Mouse (Mus musculus): ENCODE measurements around the gene 4930502E18Rik. TPM values are rescaled to one million over a fixed set of nuclear protein-coding genes. Genes with fewer than 3 reads are reported as not detected.

The 4930502E18Rik gene
- polyA plus RNA-seq, 1 experiment: 0.14 TPM

DNA sequence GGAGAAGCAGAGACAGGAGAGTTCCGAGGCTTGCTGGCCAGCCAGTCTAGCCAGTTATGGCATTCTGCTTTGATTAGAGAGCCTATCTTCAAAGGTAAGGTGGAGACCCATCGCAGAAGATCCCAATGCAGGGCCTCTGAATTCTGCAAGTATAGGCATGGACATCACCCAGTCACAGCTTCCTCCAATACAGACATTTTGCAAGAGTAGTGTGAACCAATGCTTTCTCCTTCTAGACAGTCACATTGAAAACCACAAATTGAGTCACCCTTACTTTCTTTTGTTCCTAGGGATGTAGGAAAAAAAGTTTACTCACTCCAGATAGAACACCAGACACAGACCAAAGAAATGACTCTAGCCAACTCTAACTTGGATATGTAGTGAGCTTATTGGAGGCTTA is 4.3 kb downstream of the 4930502E18Rik start:
- Histone ChIP-seq H3K79me3 (ENCODE audit: low read depth) (no peaks in the 10 kb centered on the region), H3K4me3 (ENCODE audit: insufficient read depth, poor library complexity, severe bottlenecking) (no peak overlapping the region)

GRCm38 (mm10) chrX:53752851-53753250 is 28.2 kb downstream of the 4930502E18Rik start:
- Histone ChIP-seq H3K27me3 (ENCODE audit: control insufficient read depth, insufficient read depth, insufficient read length) (no peaks in the 10 kb centered on the region), H3ac (ENCODE audit: control insufficient read depth, insufficient read length, low read depth) (no peak overlapping the region), H3K79me2 (ENCODE audit: control insufficient read depth, insufficient read depth) (no peaks in the 10 kb centered on the region), H3K36me3 (ENCODE audit: control insufficient read depth, insufficient read depth) (no peaks in the 10 kb centered on the region), H3K4me3 (ENCODE audit: insufficient read depth, poor library complexity, severe bottlenecking) (no peak overlapping the region), H3K79me3 (ENCODE audit: low read depth) (no peaks in the 10 kb centered on the region)
- TF ChIP-seq CEBPB (IDR thresholded peaks at IDR 0.05; ENCODE audit: low read depth): no peak
- TF ChIP-seq MYOD1 (IDR thresholded peaks at IDR 0.05; ENCODE audit: control insufficient read depth, insufficient read length, low read depth): no peak
- no peak for TF ChIP-seq FOSL1 (IDR thresholded peaks at IDR 0.05; ENCODE audit: insufficient read depth, low read length, poor library complexity, severe bottlenecking)
- no peak for TF ChIP-seq CTCF (IDR thresholded peaks at IDR 0.05; ENCODE audit: control insufficient read depth, insufficient read depth, insufficient read length)
- no peak for TF ChIP-seq MAX (IDR thresholded peaks at IDR 0.05)
- no peak for TF ChIP-seq MYOG (IDR thresholded peaks at IDR 0.05; ENCODE audit: control insufficient read depth, extremely low read depth, insufficient read length)
- TF ChIP-seq USF1 (IDR thresholded peaks at IDR 0.05; ENCODE audit: low read depth): no peak

More for the DNA sequence above, 4.3 kb downstream of the 4930502E18Rik start:
- H3K27me3 ChIP-seq (ENCODE audit: control insufficient read depth, insufficient read depth, insufficient read length): no peaks in the 10 kb centered on the region
- H3ac ChIP-seq (ENCODE audit: control insufficient read depth, insufficient read length, low read depth): no peak overlapping the region
- no peaks in the 10 kb centered on the region for H3K36me3 ChIP-seq (ENCODE audit: control insufficient read depth, insufficient read depth)
- TF ChIP-seq CEBPB (IDR thresholded peaks at IDR 0.05; ENCODE audit: low read depth) (no peak), MYOG (IDR thresholded peaks at IDR 0.05; ENCODE audit: control insufficient read depth, extremely low read depth, insufficient read length) (no peak), CTCF (IDR thresholded peaks at IDR 0.05; ENCODE audit: control insufficient read depth, insufficient read depth, insufficient read length) (no peak), FOSL1 (IDR thresholded peaks at IDR 0.05; ENCODE audit: insufficient read depth, low read length, poor library complexity, severe bottlenecking) (no peak), MAX (IDR thresholded peaks at IDR 0.05) (no peak), MYOD1 (IDR thresholded peaks at IDR 0.05; ENCODE audit: control insufficient read depth, insufficient read length, low read depth) (no peak), USF1 (IDR thresholded peaks at IDR 0.05; ENCODE audit: low read depth) (no peak)
- no peaks in the 10 kb centered on the region for H3K79me2 ChIP-seq (ENCODE audit: control insufficient read depth, insufficient read depth)

GRCm38 (mm10) chrX:53757736-53758135 is 33.1 kb downstream of the 4930502E18Rik start, which contains the start of gene 1700013H16Rik:
1700013H16Rik (minus strand) TSS chrX:53757831.
- TF ChIP-seq MYOD1 (IDR thresholded peaks at IDR 0.05; ENCODE audit: control insufficient read depth, insufficient read length, low read depth): no peak
- Histone ChIP-seq H3K36me3 (ENCODE audit: control insufficient read depth, insufficient read depth) (no peaks in the 10 kb centered on the region), H3K4me3 (ENCODE audit: insufficient read depth, poor library complexity, severe bottlenecking) (no peak within 1 kb of the TSS), H3K79me3 (ENCODE audit: low read depth) (no peaks in the 10 kb centered on the region), H3ac (ENCODE audit: control insufficient read depth, insufficient read length, low read depth) (no peak within 1 kb of the TSS), H3K27me3 (ENCODE audit: control insufficient read depth, insufficient read depth, insufficient read length) (no peaks in the 10 kb centered on the region), H3K79me2 (ENCODE audit: control insufficient read depth, insufficient read depth) (no peaks in the 10 kb centered on the region)

- H3K36me3 ChIP-seq (ENCODE audit: control insufficient read depth, insufficient read depth): no peaks in the 10 kb centered on the region
- TF ChIP-seq MYOD1 (IDR thresholded peaks at IDR 0.05; ENCODE audit: control insufficient read depth, insufficient read length, low read depth): no peak
- no peak for TF ChIP-seq USF1 (IDR thresholded peaks at IDR 0.05; ENCODE audit: low read depth)
- TF ChIP-seq MYOG (IDR thresholded peaks at IDR 0.05; ENCODE audit: control insufficient read depth, extremely low read depth, insufficient read length): no peak
- TF ChIP-seq MAX (IDR thresholded peaks at IDR 0.05): no peak
- TF ChIP-seq CEBPB (IDR thresholded peaks at IDR 0.05; ENCODE audit: low read depth): no peak
- no peak for TF ChIP-seq CTCF (IDR thresholded peaks at IDR 0.05; ENCODE audit: control insufficient read depth, insufficient read depth, insufficient read length)
- no peak for TF ChIP-seq FOSL1 (IDR thresholded peaks at IDR 0.05; ENCODE audit: insufficient read depth, low read length, poor library complexity, severe bottlenecking)
- no peak within 1 kb of the TSS for H3ac ChIP-seq (ENCODE audit: control insufficient read depth, insufficient read length, low read depth)
- H3K79me3 ChIP-seq (ENCODE audit: low read depth): no peaks in the 10 kb centered on the region
- no peak within 1 kb of the TSS for H3K4me3 ChIP-seq (ENCODE audit: insufficient read depth, poor library complexity, severe bottlenecking)
- H3K79me2 ChIP-seq (ENCODE audit: control insufficient read depth, insufficient read depth): no peaks in the 10 kb centered on the region
- no peaks in the 10 kb centered on the region for H3K27me3 ChIP-seq (ENCODE audit: control insufficient read depth, insufficient read depth, insufficient read length)
These were observed 51.6 kb downstream of the 4930502E18Rik start, which contains the start of gene Zfp36l3 for GRCm38 (mm10) chrX:53776276-53776675. Zfp36l3 (minus strand) TSS chrX:53776394.

Other genes with a start within 250 kb of the 4930502E18Rik start
- gene Rtl8c, start 116.8 kb upstream of the 4930502E18Rik start, polyA plus RNA-seq (2012; fragmentation: generic; extraction: Trizol): 3.2 TPM
- not detected for gene Gm14597, start 115.8 kb upstream of the 4930502E18Rik start, polyA plus RNA-seq (2012; fragmentation: generic; extraction: Trizol)
- gene Rtl8a, start 81.1 kb upstream of the 4930502E18Rik start, polyA plus RNA-seq (2012; fragmentation: generic; extraction: Trizol): 45.6 TPM
- gene Rtl8b, start 54.4 kb upstream of the 4930502E18Rik start, polyA plus RNA-seq (2012; fragmentation: generic; extraction: Trizol): 53.4 TPM
- gene 1700013H16Rik, start 33.0 kb downstream of the 4930502E18Rik start, polyA plus RNA-seq (2012; fragmentation: generic; extraction: Trizol): not detected
- 0.04 TPM for gene Zfp36l3, start 51.6 kb downstream of the 4930502E18Rik start, polyA plus RNA-seq (2012; fragmentation: generic; extraction: Trizol)
- 29.1 TPM for gene Xlr, start 72.9 kb downstream of the 4930502E18Rik start, polyA plus RNA-seq (2012; fragmentation: generic; extraction: Trizol)

All from C2C12 (cell line).